Mouse (Mus musculus): ENCODE data around the gene Ugt1a8. TPM values are rescaled to one million over a fixed set of nuclear protein-coding genes. Genes with fewer than 3 reads are reported as not detected.

Ugt1a8 gene
- total and polyA plus RNA-seq, 3 experiments, result not detected

GRCm38 (mm10) chr1:88228121-88228520 is 140.5 kb downstream of the Ugt1a8 start:
- no peaks in the 10 kb centered on the region for H3K79me2 ChIP-seq (replicated peaks; ENCODE audit: control insufficient read depth, insufficient read depth, low read length)
- intact Hi-C loops (cut with DNase I), result no loop called here
- no peak overlapping the region for H3K4me3 ChIP-seq
- no peaks in the 10 kb centered on the region for H3K4me1 ChIP-seq (ENCODE audit: control insufficient read depth, insufficient read depth, low read length)
- 66% methylated on average over 7 of the region's 7 CpGs for WGBS
- DNase-seq, result peak; percentile 18 to 28
- H3K9ac ChIP-seq (ENCODE audit: low read depth, low read length), result no peak overlapping the region
- no peaks in the 10 kb centered on the region for H3K36me3 ChIP-seq (ENCODE audit: control insufficient read depth, insufficient read depth, low read length)
- no peaks in the 10 kb centered on the region for H3K27me3 ChIP-seq (ENCODE audit: control insufficient read depth, insufficient read depth, low read length)
- no peak overlapping the region for H3K27ac ChIP-seq
- TF ChIP-seq EP300 (IDR thresholded peaks at IDR 0.05; ENCODE audit: insufficient read depth, low read depth, low read length) (no peak), POLR2A (IDR thresholded peaks at IDR 0.05; ENCODE audit: insufficient read depth, low read depth, low read length) (no peak), CTCF (IDR thresholded peaks at IDR 0.05) (no peak)

DNA sequence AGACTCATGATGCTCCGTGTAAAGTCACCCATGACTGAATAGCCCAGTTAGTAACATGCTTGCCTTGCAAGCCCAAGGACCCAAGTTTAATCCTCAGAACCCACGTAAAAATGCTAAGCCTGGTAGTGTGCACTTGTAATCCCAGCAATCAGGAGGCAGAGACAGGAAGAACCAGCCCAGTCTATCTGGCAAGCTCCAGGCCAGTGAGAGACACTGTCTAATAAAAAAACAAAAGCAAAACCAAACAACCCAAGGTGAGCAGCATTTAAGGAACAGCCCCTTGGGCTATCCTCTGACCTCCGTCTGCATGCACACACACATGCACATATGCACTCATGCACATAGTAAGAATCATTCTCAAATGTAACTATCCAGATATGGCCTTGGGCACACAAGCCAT is 142.0 kb downstream of the Ugt1a8 start:
- Histone ChIP-seq H3K4me3 (no peak overlapping the region), H3K36me3 (ENCODE audit: control insufficient read depth, insufficient read depth, low read length) (no peaks in the 10 kb centered on the region), H3K27ac (no peak overlapping the region), H3K79me2 (replicated peaks; ENCODE audit: control insufficient read depth, insufficient read depth, low read length) (no peaks in the 10 kb centered on the region), H3K27me3 (ENCODE audit: control insufficient read depth, insufficient read depth, low read length) (no peaks in the 10 kb centered on the region), H3K4me1 (ENCODE audit: control insufficient read depth, insufficient read depth, low read length) (no peaks in the 10 kb centered on the region), H3K9ac (ENCODE audit: low read depth, low read length) (no peak overlapping the region)
- no peak for TF ChIP-seq POLR2A (IDR thresholded peaks at IDR 0.05; ENCODE audit: insufficient read depth, low read depth, low read length)
- no peak for TF ChIP-seq EP300 (IDR thresholded peaks at IDR 0.05; ENCODE audit: insufficient read depth, low read depth, low read length)
- no peak for TF ChIP-seq CTCF (IDR thresholded peaks at IDR 0.05)
- WGBS, result 66% methylated on average over 3 of the region's 3 CpGs
- peak in 1 of 2 experiments; percentile 22 for DNase-seq
- intact Hi-C loops (cut with DNase I), result no loop called here

DNA sequence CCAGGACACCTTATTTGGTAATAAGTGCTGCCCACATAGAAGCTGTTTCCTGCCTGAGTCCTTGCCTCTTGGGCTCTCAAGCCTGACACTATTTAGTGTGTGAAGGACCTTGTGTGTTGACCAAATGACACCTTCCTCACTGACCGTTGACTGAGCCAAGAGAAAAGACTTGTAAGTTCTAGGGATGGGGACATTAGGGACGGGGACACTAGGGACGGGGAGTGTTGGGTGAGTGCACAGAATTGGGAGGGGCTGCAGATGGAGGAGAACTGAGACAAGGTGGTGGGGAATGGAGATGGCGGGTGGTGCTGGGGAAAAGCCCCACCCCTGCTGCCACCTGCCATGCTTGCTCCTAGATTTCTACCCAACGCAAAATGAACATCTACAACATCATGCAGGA is 142.4 kb downstream of the Ugt1a8 start:
- H3K4me1 ChIP-seq (ENCODE audit: control insufficient read depth, insufficient read depth, low read length), result no peaks in the 10 kb centered on the region
- no peak overlapping the region for H3K4me3 ChIP-seq
- peak; percentile 23 to 33 for DNase-seq
- no peak overlapping the region for H3K27ac ChIP-seq
- no peaks in the 10 kb centered on the region for H3K79me2 ChIP-seq (replicated peaks; ENCODE audit: control insufficient read depth, insufficient read depth, low read length)
- no peaks in the 10 kb centered on the region for H3K36me3 ChIP-seq (ENCODE audit: control insufficient read depth, insufficient read depth, low read length)
- WGBS, result 75% methylated on average over 5 of the region's 5 CpGs
- TF ChIP-seq EP300 (IDR thresholded peaks at IDR 0.05; ENCODE audit: insufficient read depth, low read depth, low read length), result no peak
- no peak for TF ChIP-seq CTCF (IDR thresholded peaks at IDR 0.05)
- TF ChIP-seq POLR2A (IDR thresholded peaks at IDR 0.05; ENCODE audit: insufficient read depth, low read depth, low read length), result no peak
- no peaks in the 10 kb centered on the region for H3K27me3 ChIP-seq (ENCODE audit: control insufficient read depth, insufficient read depth, low read length)
- intact Hi-C loops (cut with DNase I), result no loop called here
- no peak overlapping the region for H3K9ac ChIP-seq (ENCODE audit: low read depth, low read length)

GRCm38 (mm10) chr1:88230421-88230820 is 142.8 kb downstream of the Ugt1a8 start:
- H3K9ac ChIP-seq (ENCODE audit: low read depth, low read length), result no peak overlapping the region
- TF ChIP-seq EP300 (IDR thresholded peaks at IDR 0.05; ENCODE audit: insufficient read depth, low read depth, low read length), result no peak
- TF ChIP-seq POLR2A (IDR thresholded peaks at IDR 0.05; ENCODE audit: insufficient read depth, low read depth, low read length), result no peak
- TF ChIP-seq CTCF (IDR thresholded peaks at IDR 0.05), result no peak
- WGBS, result 69% methylated on average over 7 of the region's 7 CpGs
- H3K36me3 ChIP-seq (ENCODE audit: control insufficient read depth, insufficient read depth, low read length), result no peaks in the 10 kb centered on the region
- no peaks in the 10 kb centered on the region for H3K79me2 ChIP-seq (replicated peaks; ENCODE audit: control insufficient read depth, insufficient read depth, low read length)
- H3K27me3 ChIP-seq (ENCODE audit: control insufficient read depth, insufficient read depth, low read length), result no peaks in the 10 kb centered on the region
- H3K27ac ChIP-seq, result no peak overlapping the region
- intact Hi-C loops (cut with DNase I), result no loop called here
- no peak overlapping the region for H3K4me3 ChIP-seq
- peak in 1 of 2 experiments; percentile 8 for DNase-seq
- H3K4me1 ChIP-seq (ENCODE audit: control insufficient read depth, insufficient read depth, low read length), result no peaks in the 10 kb centered on the region

DNA sequence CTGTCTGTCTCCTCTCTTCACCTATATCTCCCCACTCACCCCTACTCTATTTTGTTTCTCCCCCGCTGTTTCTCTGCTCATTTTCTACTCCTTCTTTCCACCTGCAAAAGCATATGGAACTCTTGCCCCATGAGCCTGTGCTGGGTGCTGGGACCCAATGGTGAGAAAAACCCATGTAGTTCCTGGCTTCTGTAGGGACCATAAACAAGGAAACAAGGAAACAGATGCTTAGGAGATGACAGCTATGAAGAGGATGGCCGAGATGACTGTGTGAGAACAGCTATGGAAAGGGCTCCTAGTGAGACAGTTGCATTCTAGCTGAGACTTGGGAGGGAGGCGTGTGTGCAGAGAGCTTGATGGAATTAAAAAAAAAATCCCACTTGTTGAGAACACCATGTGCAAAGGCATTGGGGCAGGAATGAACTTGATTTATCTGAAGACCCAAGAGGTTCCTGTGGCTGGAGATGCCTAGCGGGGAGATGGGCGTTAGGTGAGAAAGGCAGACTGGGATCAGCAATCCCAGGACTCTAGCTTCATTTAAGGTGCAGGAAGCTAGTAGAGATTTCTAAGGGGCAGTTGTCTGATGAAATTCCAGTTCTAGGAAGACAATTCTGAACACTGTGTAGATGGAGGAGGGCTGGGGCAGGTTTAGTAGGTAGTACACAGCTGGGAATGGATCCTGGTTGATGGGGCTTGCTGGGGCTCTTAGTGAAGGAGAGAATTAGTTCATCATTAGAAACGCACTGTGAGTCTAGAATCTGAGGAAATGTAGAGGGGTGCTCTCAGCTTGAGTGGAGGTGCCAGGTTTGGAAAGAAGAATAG is 143.6 kb downstream of the Ugt1a8 start:
- no peak overlapping the region for H3K9ac ChIP-seq (ENCODE audit: low read depth, low read length)
- no peaks in the 10 kb centered on the region for H3K79me2 ChIP-seq (replicated peaks; ENCODE audit: control insufficient read depth, insufficient read depth, low read length)
- no peak overlapping the region for H3K27ac ChIP-seq
- no peak overlapping the region for H3K4me3 ChIP-seq
- H3K27me3 ChIP-seq (ENCODE audit: control insufficient read depth, insufficient read depth, low read length), result no peaks in the 10 kb centered on the region
- WGBS, result 66% methylated on average over 6 of the region's 6 CpGs
- intact Hi-C loops (cut with DNase I), result no loop called here
- H3K4me1 ChIP-seq (ENCODE audit: control insufficient read depth, insufficient read depth, low read length), result no peaks in the 10 kb centered on the region
- peak in 1 of 2 experiments; percentile 10 for DNase-seq
- H3K36me3 ChIP-seq (ENCODE audit: control insufficient read depth, insufficient read depth, low read length), result no peaks in the 10 kb centered on the region
- TF ChIP-seq CTCF (IDR thresholded peaks at IDR 0.05) (no peak), POLR2A (IDR thresholded peaks at IDR 0.05; ENCODE audit: insufficient read depth, low read depth, low read length) (no peak), EP300 (IDR thresholded peaks at IDR 0.05; ENCODE audit: insufficient read depth, low read depth, low read length) (no peak)

DNA sequence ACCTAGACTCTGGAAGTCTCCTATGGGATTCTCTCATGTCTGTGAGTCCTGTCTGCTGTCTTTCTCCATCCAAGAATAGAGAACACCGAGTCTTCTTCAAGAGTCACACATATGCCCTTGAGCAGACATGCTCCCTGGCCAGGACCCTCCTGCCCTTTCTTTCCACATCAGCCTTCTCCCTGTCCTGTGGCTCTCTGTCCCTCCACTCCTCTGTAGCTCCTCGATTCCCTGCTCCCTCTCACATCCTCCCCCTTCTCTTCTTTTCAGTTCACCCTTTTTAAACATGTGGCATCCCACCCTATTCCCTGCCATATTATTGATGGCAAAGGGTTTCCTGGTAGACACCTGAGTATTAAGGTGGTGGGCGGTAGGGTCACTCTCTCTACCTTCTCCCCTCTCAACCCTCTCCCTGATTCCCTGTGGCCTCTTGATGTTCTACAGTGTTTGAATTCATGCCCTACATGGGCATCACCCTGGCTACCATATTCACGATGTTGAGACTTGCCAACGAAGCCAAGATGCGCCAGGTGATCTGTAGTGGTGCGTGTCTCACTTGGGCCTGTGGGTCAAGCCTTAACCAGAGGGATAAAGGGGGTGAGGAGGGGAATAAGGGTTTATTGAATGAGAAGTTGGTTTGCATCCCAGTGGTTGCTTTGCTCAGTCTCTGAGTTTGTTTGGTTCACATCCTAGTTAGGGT is 144.3 kb downstream of the Ugt1a8 start:
- DNase-seq, result peak in 1 of 2 experiments; percentile 23
- TF ChIP-seq CTCF (IDR thresholded peaks at IDR 0.05), result no peak
- no peak for TF ChIP-seq EP300 (IDR thresholded peaks at IDR 0.05; ENCODE audit: insufficient read depth, low read depth, low read length)
- TF ChIP-seq POLR2A (IDR thresholded peaks at IDR 0.05; ENCODE audit: insufficient read depth, low read depth, low read length), result no peak
- H3K27ac ChIP-seq, result no peak overlapping the region
- no peak overlapping the region for H3K9ac ChIP-seq (ENCODE audit: low read depth, low read length)
- H3K27me3 ChIP-seq (ENCODE audit: control insufficient read depth, insufficient read depth, low read length), result no peaks in the 10 kb centered on the region
- intact Hi-C loops (cut with DNase I), result no loop called here
- no peaks in the 10 kb centered on the region for H3K36me3 ChIP-seq (ENCODE audit: control insufficient read depth, insufficient read depth, low read length)
- H3K4me3 ChIP-seq, result no peak overlapping the region
- H3K4me1 ChIP-seq (ENCODE audit: control insufficient read depth, insufficient read depth, low read length), result no peaks in the 10 kb centered on the region
- H3K79me2 ChIP-seq (replicated peaks; ENCODE audit: control insufficient read depth, insufficient read depth, low read length), result no peaks in the 10 kb centered on the region
- WGBS, result 60% methylated on average over 7 of the region's 7 CpGs
